Mouse (Mus musculus) left cerebral cortex, adult 9 months (tissue): Measurements from ENCODE around the gene Lst1.
"Not testable (repeated sequence)": the region's sequence is repeated elsewhere in the genome, so short reads cannot be mapped to it uniquely, and the experiment has no call there.

Experiments
- DNase-seq, 2 experiments: peaks; one replicate each; pipeline ENCODE4 v3.0.0; 2022; ENCODE audit warnings: low spot score in 2 of 2

Gene Lst1

GRCm38 (mm10) chr17:35187959-35188610, at the start of gene Lst1:
TSS of gene Lst1 (minus strand) at chr17:35188439.
- DNase-seq = no peak

- no peak for DNase-seq
Measured at GRCm38 (mm10) chr17:35237504-35237903, 49.3 kb upstream of the Lst1 start.

GRCm38 (mm10) chr17:35236996-35237395, 48.8 kb upstream of the Lst1 start:
- DNase-seq = no peak

GRCm38 (mm10) chr17:35236390-35236746, 48.1 kb upstream of the Lst1 start:
- peak; percentile 90 to 99 for DNase-seq

GRCm38 (mm10) chr17:35235614-35236389, 47.6 kb upstream of the Lst1 start, which contains the start of gene Nfkbil1:
TSS of gene Nfkbil1 (minus strand) at chr17:35235792.
- DNase-seq = peak; percentile 87 to 95

- no peak for DNase-seq
Measured at GRCm38 (mm10) chr17:35234903-35235302, 46.7 kb upstream of the Lst1 start.

GRCm38 (mm10) chr17:35234090-35234489, 45.9 kb upstream of the Lst1 start:
- DNase-seq = not testable (repeated sequence)

- no peak for DNase-seq
Measured at GRCm38 (mm10) chr17:35233114-35233980, 45.1 kb upstream of the Lst1 start, which contains the start of gene Atp6v1g2. TSS of gene Atp6v1g2 (plus strand) at chr17:35233660.

- no peak for DNase-seq
Measured at GRCm38 (mm10) chr17:35232659-35233058, 44.4 kb upstream of the Lst1 start.

GRCm38 (mm10) chr17:35232043-35232442, 43.8 kb upstream of the Lst1 start:
- peak in 1 of 2 experiments; percentile 87 for DNase-seq

- no peak for DNase-seq
Measured at GRCm38 (mm10) chr17:35231022-35231421, 42.8 kb upstream of the Lst1 start.

- no peak for DNase-seq
Measured at GRCm38 (mm10) chr17:35226561-35227046, 38.4 kb upstream of the Lst1 start.

GRCm38 (mm10) chr17:35225456-35225855, 37.2 kb upstream of the Lst1 start:
- DNase-seq = no peak

- no peak for DNase-seq
Measured at GRCm38 (mm10) chr17:35224641-35225040, 36.4 kb upstream of the Lst1 start.

GRCm38 (mm10) chr17:35222299-35222698, 34.1 kb upstream of the Lst1 start:
- no peak for DNase-seq

GRCm38 (mm10) chr17:35220156-35220952, 32.1 kb upstream of the Lst1 start, which contains the start of gene Gm16181:
TSS of gene Gm16181 (plus strand) at chr17:35220834.
- no peak for DNase-seq

GRCm38 (mm10) chr17:35219601-35220041, 31.4 kb upstream of the Lst1 start:
- DNase-seq = no peak

- no peak for DNase-seq
Measured at GRCm38 (mm10) chr17:35218516-35219193, 30.4 kb upstream of the Lst1 start.

GRCm38 (mm10) chr17:35213071-35213470, 24.8 kb upstream of the Lst1 start:
- DNase-seq = no peak

- no peak for DNase-seq
Measured at GRCm38 (mm10) chr17:35210593-35210992, 22.4 kb upstream of the Lst1 start.
